Mouse (Mus musculus) bone marrow, adult 2 months (tissue): ENCODE data around the gene Zfp451.

ENCODE experiments used
- CTCF ChIP-seq: fragments of 200-500 bp; IDR thresholded peaks from 2 replicates; pipeline ENCODE4 v1.5.1; 2011; ENCODE audit warnings: low read length, control low read depth; ENCODE audit not compliant: control insufficient read depth, insufficient read depth
- POLR2A ChIP-seq: fragments of 200-500 bp; IDR thresholded peaks from 2 replicates; pipeline ENCODE4 v1.6.1; 2011; ENCODE audit warnings: low read depth, mild to moderate bottlenecking, control low read depth, low read length, borderline replicate concordance; ENCODE audit not compliant: control insufficient read depth

GRCm38 (mm10) chr1:33771621-33772020 lies 42.8 kb downstream of the Zfp451 start:
- TF ChIP-seq CTCF (no peak), POLR2A (no peak)
